Mouse (Mus musculus) bone marrow macrophage, adult 2 months (primary cell): ENCODE data around the gene Tnrc6b.

Experiments
- CTCF ChIP-seq: IDR thresholded peaks from 2 replicates; pipeline ENCODE4 v1.5.1; 2012; ENCODE audit warnings: low read depth, mild to moderate bottlenecking, low read length, moderate library complexity
- POLR2A ChIP-seq: IDR thresholded peaks from 2 replicates; pipeline ENCODE4 v1.6.1; 2012; ENCODE audit warnings: mild to moderate bottlenecking, low read depth, low read length, borderline replicate concordance

DNA sequence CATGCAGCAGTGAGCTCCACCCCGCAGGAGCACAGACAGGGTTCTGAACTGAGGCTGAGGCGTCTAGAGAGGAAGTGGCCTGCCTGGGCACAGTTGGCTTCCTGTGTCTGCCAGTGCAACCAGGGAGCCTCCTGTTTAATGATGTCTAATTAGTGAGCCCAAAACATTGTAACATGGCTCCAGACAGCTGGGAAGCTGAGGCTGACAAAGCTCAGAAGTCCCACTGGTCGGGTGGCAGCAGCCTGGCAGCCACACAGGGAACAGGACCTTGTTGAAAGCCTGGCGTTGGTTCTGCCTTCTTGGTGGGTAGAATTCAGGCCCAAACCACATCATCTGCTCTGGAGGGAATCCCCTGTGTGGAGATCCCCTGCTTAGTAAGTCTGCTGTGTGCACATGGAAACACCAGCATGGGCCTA, 29.6 kb upstream of the Tnrc6b start:
- TF ChIP-seq CTCF (no peak), POLR2A (no peak)
